Mouse (Mus musculus) midbrain, embryonic 15.5 days (tissue): ENCODE results near the gene Ilf3. TPM values are rescaled to one million over a fixed set of nuclear protein-coding genes. Genes with fewer than 3 reads are reported as not detected.

ENCODE experiments used
- ATAC-seq: fragments of 200-750 bp; cut with Nextera tagmentation; replicated peaks from 2 replicates; pipeline ENCODE4 v1.8.0; 2017; ENCODE audit warnings: moderate TSS enrichment
- H3K27ac ChIP-seq: fragments of 300-500 bp; sonication (generic); 2 replicates; pipeline ENCODE4 v1.5.1; 2015; ENCODE audit warnings: mild to moderate bottlenecking, inconsistent platforms
- H3K27me3 ChIP-seq: fragments of 300-500 bp; sonication (generic); replicated peaks from 2 replicates; pipeline ENCODE4 v1.6.1; 2015; ENCODE audit warnings: inconsistent platforms
- H3K36me3 ChIP-seq: fragments of 300-500 bp; sonication (generic); replicated peaks from 2 replicates; pipeline ENCODE4 v1.6.1; 2015; ENCODE audit warnings: inconsistent platforms
- H3K4me1 ChIP-seq: fragments of 300-500 bp; sonication (generic); 2 replicates; pipeline ENCODE4 v1.6.1; 2015; ENCODE audit warnings: inconsistent platforms
- H3K4me2 ChIP-seq: fragments of 300-500 bp; sonication (generic); 2 replicates; pipeline ENCODE4 v1.6.1; 2015; ENCODE audit warnings: inconsistent platforms, mild to moderate bottlenecking, moderate library complexity
- H3K4me3 ChIP-seq: fragments of 300-500 bp; sonication (generic); 2 replicates; pipeline ENCODE4 v1.5.1; 2015; ENCODE audit warnings: mild to moderate bottlenecking, inconsistent platforms
- H3K9ac ChIP-seq: fragments of 300-500 bp; sonication (generic); 2 replicates; pipeline ENCODE4 v1.6.1; 2015; ENCODE audit warnings: mild to moderate bottlenecking, inconsistent platforms
- H3K9me3 ChIP-seq: fragments of 300-500 bp; sonication (generic); 2 replicates; pipeline ENCODE4 v1.6.1; 2016; ENCODE audit warnings: inconsistent platforms
- WGBS: fragments of 180-500 bp; shearing (Covaris S2); methylation state at CpG from one replicate; pipeline ENCODE4 v1.1.7; 2015; ENCODE audit warnings: mixed read lengths; 5-methylcytosine and 5-hydroxymethylcytosine counted together
- polyA plus RNA-seq: library from polyadenylated mRNA; unstranded; fragments of >200 nt; fragmentation: Nextera tagmentation; extraction: Ambion mirVana; gene quantifications from 2 replicates; pipeline ENCODE4 v1.2.1, GENCODE M21; 2015

Ilf3 gene
- polyA plus RNA-seq, 1 experiment from 2014 or later, result 256 TPM

DNA sequence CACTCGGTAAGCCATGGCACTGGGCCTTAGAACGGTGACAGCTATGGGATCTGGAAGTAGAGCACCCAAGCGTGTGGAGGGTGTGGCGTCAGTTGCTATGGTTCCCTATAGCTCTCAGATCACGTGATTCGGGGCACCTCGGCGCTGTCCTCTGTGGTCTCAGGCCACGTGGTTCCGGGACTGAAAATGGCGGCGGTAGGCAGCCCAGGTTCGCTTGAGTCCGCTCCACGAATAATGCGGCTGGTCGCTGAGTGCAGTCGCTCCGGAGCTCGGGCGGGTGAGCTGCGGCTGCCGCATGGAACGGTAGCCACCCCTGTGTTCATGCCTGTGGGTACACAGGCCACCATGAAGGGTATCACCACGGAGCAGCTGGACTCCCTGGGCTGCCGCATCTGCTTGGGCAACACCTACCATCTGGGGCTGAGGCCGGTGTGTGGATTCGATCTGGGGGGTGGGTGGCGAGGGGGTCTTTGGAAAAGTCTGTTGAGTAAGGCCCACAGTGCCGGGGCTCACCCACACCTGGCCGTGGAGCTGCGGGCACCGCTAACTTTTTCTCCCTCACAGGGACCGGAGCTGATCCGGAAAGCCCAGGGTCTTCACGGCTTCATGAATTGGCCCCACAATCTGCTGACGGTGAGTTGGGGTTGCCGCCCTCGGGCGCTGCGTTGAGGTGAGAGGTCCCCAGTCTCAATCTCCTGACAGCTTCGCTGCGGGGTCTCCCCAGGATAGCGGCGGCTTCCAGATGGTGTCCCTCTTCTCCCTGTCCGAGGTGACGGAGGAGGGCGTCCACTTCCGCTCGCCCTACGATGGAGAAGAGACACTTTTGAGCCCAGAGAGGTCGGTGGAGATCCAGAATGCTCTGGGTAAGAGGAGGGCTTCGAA, 44.2 kb downstream of the Ilf3 start, which contains the start of gene Qtrt1:
Gene Qtrt1 (plus strand): TSS at position 169 of the 882 bp plus-strand sequence.
- peak within 1 kb of the TSS; percentile 51 for H3K4me3 ChIP-seq
- H3K27me3 ChIP-seq, result no peaks in the 10 kb centered on the region
- peaks cover 4% of the 10 kb centered on the region; the same call in 1 of the 2 replicates for H3K36me3 ChIP-seq
- peak within 1 kb of the TSS; percentile 88 for H3K4me2 ChIP-seq
- H3K9ac ChIP-seq, result peak within 1 kb of the TSS; percentile 53
- peaks cover 26% of the 10 kb centered on the region for H3K4me1 ChIP-seq
- WGBS, result 2% methylated on average over 53 of the region's 53 CpGs
- H3K27ac ChIP-seq, result peak within 1 kb of the TSS; percentile 70
- peak; percentile 96 for ATAC-seq
- no peaks in the 10 kb centered on the region for H3K9me3 ChIP-seq

DNA sequence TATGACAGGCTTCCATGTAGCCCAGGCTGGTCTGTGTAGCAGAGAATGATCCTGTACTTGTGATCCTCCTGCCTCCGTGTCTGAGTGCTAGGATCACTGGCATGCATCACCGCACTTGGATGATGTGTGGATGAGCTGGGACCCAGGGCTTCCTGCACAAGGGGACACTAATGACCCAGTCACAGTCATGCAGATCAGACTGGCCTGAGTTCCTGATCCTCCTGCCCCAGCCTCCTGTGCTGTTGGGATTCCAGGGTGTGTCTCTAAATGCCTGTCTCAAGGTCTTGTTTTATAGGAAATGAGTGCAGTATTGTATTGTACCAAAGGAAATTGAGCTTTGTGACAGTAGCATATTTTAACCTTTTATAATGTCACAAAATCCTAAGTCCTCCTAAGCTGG, 50.2 kb downstream of the Ilf3 start:
- Histone ChIP-seq H3K36me3 (peaks cover 27% of the 10 kb centered on the region; the same call in 1 of the 2 replicates), H3K27me3 (no peaks in the 10 kb centered on the region), H3K9me3 (no peaks in the 10 kb centered on the region), H3K4me3 (no peak overlapping the region), H3K4me1 (peaks cover 7% of the 10 kb centered on the region), H3K27ac (no peak overlapping the region), H3K9ac (no peak overlapping the region), H3K4me2 (no peak overlapping the region)
- WGBS, result 92% methylated on average over 2 of the region's 2 CpGs
- no peak for ATAC-seq

DNA sequence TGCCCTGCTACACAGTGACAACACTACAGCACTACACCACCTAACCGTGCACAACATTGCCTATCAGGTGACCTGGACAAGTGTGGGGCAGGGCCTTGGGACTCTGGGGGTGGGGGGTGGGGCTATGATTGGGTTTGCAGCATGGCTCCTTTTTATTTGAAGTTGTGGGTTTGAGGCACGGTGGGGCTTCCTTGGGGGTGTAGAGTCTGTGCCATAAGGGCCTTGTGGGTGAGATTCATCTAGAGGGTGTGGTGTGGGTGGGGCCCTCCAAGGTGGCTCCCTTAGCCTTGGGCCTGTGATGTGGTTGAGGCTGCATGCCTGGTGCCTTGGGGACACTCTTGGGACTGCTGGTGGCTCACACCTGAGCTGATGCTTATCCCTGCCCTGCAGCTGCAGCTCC, 52.0 kb downstream of the Ilf3 start:
- Histone ChIP-seq H3K4me3 (no peak overlapping the region), H3K27me3 (no peaks in the 10 kb centered on the region), H3K36me3 (peaks cover 27% of the 10 kb centered on the region; the same call in 1 of the 2 replicates), H3K4me2 (no peak overlapping the region), H3K27ac (no peak overlapping the region), H3K4me1 (peaks cover 5% of the 10 kb centered on the region), H3K9ac (no peak overlapping the region), H3K9me3 (no peaks in the 10 kb centered on the region)
- 94% methylated on average over 2 of the region's 2 CpGs for WGBS
- no peak for ATAC-seq

DNA sequence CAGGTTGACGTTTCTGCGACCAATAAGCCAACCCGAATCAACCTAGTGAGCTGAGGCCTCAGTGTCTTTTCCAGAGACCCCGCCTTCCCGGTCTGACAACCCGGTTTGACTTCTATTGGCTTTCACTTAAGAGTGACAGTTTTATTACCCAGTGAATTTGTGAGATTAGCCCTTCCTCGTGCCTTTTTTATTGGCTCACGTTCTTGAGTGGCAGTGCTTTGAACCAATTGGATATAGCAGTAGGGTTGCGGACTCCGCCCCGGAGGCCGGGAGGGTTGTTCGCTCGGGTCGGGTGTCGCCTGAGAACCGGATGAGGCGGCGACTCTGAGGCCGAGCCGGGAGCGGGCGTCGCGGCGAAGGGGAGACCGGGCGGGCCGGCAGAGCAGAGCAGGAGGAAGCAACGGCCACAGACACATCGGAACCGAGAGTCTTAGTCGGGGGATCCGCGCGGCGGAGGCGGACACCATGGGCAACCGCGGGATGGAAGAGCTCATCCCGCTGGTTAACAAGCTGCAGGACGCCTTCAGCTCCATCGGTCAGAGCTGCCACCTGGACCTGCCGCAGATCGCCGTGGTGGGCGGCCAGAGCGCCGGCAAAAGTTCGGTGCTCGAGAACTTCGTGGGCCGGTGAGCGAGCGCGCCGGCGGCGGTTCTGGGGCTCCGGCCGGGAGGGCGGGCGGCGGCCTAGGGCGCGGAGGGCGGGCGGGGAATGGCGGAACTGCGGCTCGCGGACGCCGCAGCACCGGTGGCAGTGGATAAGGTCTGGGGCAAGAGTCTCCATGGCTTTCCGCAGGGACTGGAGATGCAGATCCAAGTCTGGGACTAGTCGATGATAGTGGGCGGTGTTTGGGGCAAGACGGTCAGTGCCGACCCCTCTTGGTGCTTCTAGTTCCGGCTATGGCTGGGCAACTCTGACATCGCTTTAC, 57.2 kb downstream of the Ilf3 start, which contains the start of gene Dnm2:
Gene Dnm2 (plus strand): TSS at position 278 of the 925 bp plus-strand sequence.
- H3K4me3 ChIP-seq, result peak within 1 kb of the TSS; percentile 84
- under 1% methylated on average over 64 of the region's 82 CpGs for WGBS
- H3K9me3 ChIP-seq, result no peaks in the 10 kb centered on the region
- H3K4me2 ChIP-seq, result peak within 1 kb of the TSS; percentile 74
- peaks cover 15% of the 10 kb centered on the region; the same call in 1 of the 2 replicates for H3K36me3 ChIP-seq
- no peaks in the 10 kb centered on the region for H3K27me3 ChIP-seq
- peak within 1 kb of the TSS; percentile 84 for H3K27ac ChIP-seq
- peak within 1 kb of the TSS; percentile 80 for H3K9ac ChIP-seq
- ATAC-seq, result peak; percentile 99
- H3K4me1 ChIP-seq, result peaks cover 34% of the 10 kb centered on the region

DNA sequence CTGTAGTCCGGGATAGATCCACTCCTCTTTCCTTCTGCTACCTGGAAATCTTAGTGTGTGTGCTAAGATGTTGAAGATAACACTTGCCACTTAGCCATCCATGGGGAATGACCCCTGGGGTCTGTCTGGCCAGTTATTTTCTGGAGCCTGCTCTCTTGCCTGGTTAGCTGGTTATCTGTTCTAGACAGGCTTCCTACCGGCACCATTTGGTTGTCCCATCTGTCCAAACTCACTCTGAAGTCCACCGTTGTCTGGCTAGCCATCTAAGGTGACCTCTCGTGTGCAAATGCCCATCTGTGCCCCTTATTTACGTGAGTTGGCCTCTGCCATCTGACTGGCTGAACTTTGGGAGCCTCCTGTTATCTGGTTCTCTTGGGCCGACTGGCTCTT, 57.9 kb downstream of the Ilf3 start:
- Histone ChIP-seq H3K4me2 (peak overlapping the region; percentile 74), H3K36me3 (peaks cover 9% of the 10 kb centered on the region; the same call in 1 of the 2 replicates), H3K4me3 (peak overlapping the region; percentile 84), H3K9ac (peak overlapping the region; percentile 80), H3K27ac (0 out of 2 replicates have a peak overlapping the region, but pooled peaks have one; percentile 84), H3K27me3 (no peaks in the 10 kb centered on the region), H3K4me1 (peaks cover 38% of the 10 kb centered on the region), H3K9me3 (no peaks in the 10 kb centered on the region)
- 13% methylated on average over 6 of the region's 6 CpGs for WGBS
- no peak for ATAC-seq

DNA sequence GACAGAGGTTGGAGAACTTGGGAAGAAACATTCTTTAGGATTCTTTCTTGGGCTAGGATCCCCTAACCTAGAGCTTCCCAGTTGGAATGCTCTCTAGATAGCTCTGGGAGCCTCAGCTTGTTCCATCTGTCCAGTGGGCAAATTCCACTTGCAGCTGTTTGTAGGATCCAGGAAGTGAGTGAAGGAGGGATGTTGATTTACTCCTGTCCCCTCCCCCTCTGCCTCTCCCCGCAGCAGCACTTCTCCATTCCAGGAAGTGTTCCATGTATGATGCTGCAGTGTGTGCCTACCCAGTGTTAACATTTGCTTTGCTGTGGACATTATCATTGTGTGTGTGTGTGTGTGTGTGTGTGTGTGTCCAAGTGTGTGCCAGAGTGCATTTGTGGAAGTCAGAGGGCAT, 58.3 kb downstream of the Ilf3 start:
- peak overlapping the region; percentile 74 for H3K4me2 ChIP-seq
- H3K36me3 ChIP-seq, result peaks cover 4% of the 10 kb centered on the region; the same call in 1 of the 2 replicates
- no peaks in the 10 kb centered on the region for H3K9me3 ChIP-seq
- H3K4me1 ChIP-seq, result peaks cover 38% of the 10 kb centered on the region
- no peak overlapping the region for H3K27ac ChIP-seq
- 22% methylated on average over 1 of the region's 1 CpGs for WGBS
- H3K27me3 ChIP-seq, result no peaks in the 10 kb centered on the region
- ATAC-seq, result no peak
- H3K4me3 ChIP-seq, result peak overlapping the region; percentile 84
- H3K9ac ChIP-seq, result peak overlapping the region; percentile 80

DNA sequence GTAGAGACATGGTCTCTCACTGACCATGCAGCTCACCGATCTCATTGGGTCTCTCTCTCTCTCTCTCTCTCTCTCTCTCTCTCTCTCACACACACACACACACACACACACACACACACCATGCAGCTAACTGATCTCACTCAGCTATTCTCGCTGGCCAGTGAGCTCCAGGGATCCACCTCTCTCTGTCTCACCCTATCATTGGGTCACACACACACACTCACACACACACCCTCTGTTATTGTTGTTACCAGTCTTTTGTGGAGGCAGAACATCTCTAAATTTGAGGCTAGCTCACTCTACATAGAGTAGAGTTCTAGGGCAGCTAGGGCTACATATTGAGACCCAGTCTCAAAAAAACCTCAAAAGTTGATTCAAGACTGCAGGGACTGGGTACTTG, 58.9 kb downstream of the Ilf3 start:
- peaks cover 38% of the 10 kb centered on the region for H3K4me1 ChIP-seq
- ATAC-seq, result no peak
- 75% methylated on average over 2 of the region's 2 CpGs for WGBS
- peak overlapping the region; percentile 74; the same call in 1 of the 2 replicates for H3K4me2 ChIP-seq
- H3K27me3 ChIP-seq, result no peaks in the 10 kb centered on the region
- H3K9me3 ChIP-seq, result no peaks in the 10 kb centered on the region
- H3K27ac ChIP-seq, result no peak overlapping the region
- no peak overlapping the region for H3K4me3 ChIP-seq
- H3K36me3 ChIP-seq, result no peaks in the 10 kb centered on the region
- H3K9ac ChIP-seq, result no peak overlapping the region

DNA sequence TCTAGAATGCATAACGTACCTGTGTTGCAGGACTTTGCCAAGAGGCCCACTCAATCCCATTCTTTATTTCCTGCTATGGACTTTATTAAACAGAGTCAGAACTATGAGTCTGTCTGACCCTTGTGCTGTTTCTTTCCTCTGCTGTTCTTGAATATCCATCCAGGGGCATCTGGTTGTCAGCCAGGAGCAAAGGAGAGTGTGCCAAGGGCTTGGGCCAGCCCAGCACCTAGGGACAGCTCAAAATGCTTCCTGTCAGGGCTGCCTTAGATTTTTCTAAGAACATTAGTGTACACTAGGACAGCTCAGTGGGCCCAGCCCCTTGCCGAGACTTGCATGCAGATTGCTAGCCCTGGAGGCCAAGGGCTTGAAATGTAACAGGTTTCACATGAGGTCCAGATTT, 60.1 kb downstream of the Ilf3 start:
- Histone ChIP-seq H3K9ac (no peak overlapping the region), H3K4me2 (no peak overlapping the region), H3K4me3 (no peak overlapping the region), H3K27ac (no peak overlapping the region), H3K36me3 (no peaks in the 10 kb centered on the region), H3K27me3 (no peaks in the 10 kb centered on the region), H3K9me3 (no peaks in the 10 kb centered on the region), H3K4me1 (peaks cover 38% of the 10 kb centered on the region)
- ATAC-seq, result no peak
- WGBS, result 89% methylated on average over 2 of the region's 2 CpGs

DNA sequence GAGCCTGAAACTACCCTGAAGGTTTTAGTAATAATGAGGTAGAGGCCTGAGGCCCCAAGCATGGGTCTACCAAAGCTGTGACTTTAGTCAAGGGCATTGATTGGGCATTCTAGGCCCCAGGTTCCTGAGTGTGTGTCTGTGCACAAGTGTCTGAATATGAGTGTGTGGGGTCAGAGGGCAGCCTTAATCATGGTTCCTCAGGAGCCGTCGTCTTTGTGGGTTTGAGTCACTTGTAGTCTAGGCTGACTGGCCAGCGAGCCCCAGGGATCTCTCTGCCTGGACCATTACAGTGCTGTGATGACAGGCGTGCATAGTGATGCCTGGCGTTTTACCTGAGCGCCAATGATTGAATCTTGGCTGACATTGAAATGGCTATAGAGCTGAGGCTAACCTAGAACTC, 60.5 kb downstream of the Ilf3 start:
- H3K27ac ChIP-seq, result no peak overlapping the region
- H3K27me3 ChIP-seq, result no peaks in the 10 kb centered on the region
- 85% methylated on average over 6 of the region's 6 CpGs for WGBS
- no peak overlapping the region for H3K4me2 ChIP-seq
- no peak for ATAC-seq
- H3K9me3 ChIP-seq, result no peaks in the 10 kb centered on the region
- no peaks in the 10 kb centered on the region for H3K36me3 ChIP-seq
- H3K4me1 ChIP-seq, result peaks cover 38% of the 10 kb centered on the region
- H3K9ac ChIP-seq, result no peak overlapping the region
- H3K4me3 ChIP-seq, result no peak overlapping the region

DNA sequence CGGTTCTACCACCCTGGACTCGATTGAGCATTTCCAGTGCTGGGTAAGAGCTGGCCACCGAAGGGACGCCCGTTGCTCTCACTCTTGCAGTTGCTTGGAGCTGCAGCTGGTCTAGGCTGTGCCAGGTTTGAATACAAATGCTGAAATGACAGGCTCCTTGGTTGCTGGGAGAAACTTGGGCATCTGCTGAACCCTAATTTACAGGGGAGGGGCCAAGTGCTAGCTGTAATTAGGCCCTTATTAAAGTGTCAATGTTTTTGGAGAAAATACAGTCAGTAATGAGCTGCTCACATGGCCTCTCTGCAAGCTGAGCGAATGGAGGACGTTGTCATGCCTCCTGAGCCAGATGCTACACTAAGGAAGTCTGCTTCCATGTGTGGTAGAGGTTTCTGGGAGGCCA, 63.1 kb downstream of the Ilf3 start:
- Histone ChIP-seq H3K9ac (no peak overlapping the region), H3K4me2 (no peak overlapping the region), H3K4me1 (peaks cover 30% of the 10 kb centered on the region), H3K27me3 (no peaks in the 10 kb centered on the region), H3K36me3 (no peaks in the 10 kb centered on the region), H3K9me3 (no peaks in the 10 kb centered on the region), H3K4me3 (no peak overlapping the region), H3K27ac (no peak overlapping the region)
- WGBS, result 73% methylated on average over 7 of the region's 7 CpGs
- ATAC-seq, result no peak

DNA sequence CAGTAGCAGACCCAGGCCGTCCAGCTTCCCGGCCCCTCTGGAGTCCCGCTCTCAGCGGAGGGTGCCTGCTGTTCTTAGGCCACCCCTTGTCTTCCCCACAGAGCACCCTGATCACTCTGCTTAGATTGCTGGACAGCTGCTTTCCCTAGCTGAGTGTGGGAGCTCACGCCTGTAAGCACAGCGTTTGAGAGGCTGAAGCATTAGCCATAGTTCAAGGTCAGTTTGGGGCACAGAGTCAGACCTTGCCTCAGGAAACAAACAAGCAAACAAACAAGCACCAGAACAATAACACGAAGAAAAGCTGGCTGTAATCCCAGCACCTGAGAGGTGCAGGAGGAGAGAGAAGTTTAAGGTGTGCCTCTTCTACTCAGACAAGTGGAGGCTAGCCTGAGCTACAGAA, 64.4 kb downstream of the Ilf3 start:
- no peaks in the 10 kb centered on the region for H3K36me3 ChIP-seq
- peaks cover 16% of the 10 kb centered on the region; the same call in 1 of the 2 replicates for H3K4me1 ChIP-seq
- H3K27me3 ChIP-seq, result no peaks in the 10 kb centered on the region
- WGBS, result 84% methylated on average over 7 of the region's 7 CpGs
- H3K4me3 ChIP-seq, result no peak overlapping the region
- H3K27ac ChIP-seq, result no peak overlapping the region
- ATAC-seq, result no peak
- H3K4me2 ChIP-seq, result no peak overlapping the region
- H3K9me3 ChIP-seq, result no peaks in the 10 kb centered on the region
- H3K9ac ChIP-seq, result no peak overlapping the region

DNA sequence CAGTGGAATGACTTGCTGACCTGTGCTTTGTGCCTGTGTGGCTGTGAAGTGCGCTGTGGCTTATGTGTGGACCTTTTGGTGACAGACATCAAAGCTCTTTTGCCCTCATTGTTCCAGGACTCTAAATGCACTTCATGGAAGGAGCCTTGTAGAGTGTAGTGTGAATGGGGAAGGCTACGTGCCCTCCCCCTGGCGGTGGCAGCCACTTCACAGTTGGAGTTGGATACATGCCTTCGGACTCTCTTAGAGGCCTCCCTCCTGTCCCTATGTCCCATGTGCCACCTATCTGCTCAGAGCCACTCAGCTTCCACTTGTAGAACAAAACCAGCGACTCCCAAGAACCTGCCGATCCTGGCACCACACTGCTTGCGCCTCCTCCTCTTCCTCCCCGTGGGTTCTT, 66.1 kb downstream of the Ilf3 start:
- WGBS, result 84% methylated on average over 8 of the region's 8 CpGs
- no peak; the same call in 1 of the 2 replicates for ATAC-seq
- H3K9ac ChIP-seq, result no peak overlapping the region

More for the DNA sequence above, 66.1 kb downstream of the Ilf3 start:
- Histone ChIP-seq H3K9me3 (no peaks in the 10 kb centered on the region), H3K36me3 (no peaks in the 10 kb centered on the region), H3K4me2 (no peak overlapping the region), H3K27ac (no peak overlapping the region), H3K4me1 (peaks cover 4% of the 10 kb centered on the region; the same call in 1 of the 2 replicates), H3K27me3 (no peaks in the 10 kb centered on the region), H3K4me3 (no peak overlapping the region)
